Mouse (Mus musculus) lung, adult 2 months (tissue): ENCODE data around the gene Cit.

Experiments used
- CTCF ChIP-seq: fragments of 200-500 bp; IDR thresholded peaks from 2 replicates; pipeline ENCODE4 v1.5.1; 2011; ENCODE audit warnings: mild to moderate bottlenecking, low read length, control low read depth; ENCODE audit not compliant: insufficient read depth
- POLR2A ChIP-seq: fragments of 200-500 bp; IDR thresholded peaks from 2 replicates; pipeline ENCODE4 v1.6.1; 2011; ENCODE audit warnings: low read depth, mild to moderate bottlenecking, control low read depth, low read length, borderline replicate concordance; ENCODE audit errors: extremely low read depth

DNA sequence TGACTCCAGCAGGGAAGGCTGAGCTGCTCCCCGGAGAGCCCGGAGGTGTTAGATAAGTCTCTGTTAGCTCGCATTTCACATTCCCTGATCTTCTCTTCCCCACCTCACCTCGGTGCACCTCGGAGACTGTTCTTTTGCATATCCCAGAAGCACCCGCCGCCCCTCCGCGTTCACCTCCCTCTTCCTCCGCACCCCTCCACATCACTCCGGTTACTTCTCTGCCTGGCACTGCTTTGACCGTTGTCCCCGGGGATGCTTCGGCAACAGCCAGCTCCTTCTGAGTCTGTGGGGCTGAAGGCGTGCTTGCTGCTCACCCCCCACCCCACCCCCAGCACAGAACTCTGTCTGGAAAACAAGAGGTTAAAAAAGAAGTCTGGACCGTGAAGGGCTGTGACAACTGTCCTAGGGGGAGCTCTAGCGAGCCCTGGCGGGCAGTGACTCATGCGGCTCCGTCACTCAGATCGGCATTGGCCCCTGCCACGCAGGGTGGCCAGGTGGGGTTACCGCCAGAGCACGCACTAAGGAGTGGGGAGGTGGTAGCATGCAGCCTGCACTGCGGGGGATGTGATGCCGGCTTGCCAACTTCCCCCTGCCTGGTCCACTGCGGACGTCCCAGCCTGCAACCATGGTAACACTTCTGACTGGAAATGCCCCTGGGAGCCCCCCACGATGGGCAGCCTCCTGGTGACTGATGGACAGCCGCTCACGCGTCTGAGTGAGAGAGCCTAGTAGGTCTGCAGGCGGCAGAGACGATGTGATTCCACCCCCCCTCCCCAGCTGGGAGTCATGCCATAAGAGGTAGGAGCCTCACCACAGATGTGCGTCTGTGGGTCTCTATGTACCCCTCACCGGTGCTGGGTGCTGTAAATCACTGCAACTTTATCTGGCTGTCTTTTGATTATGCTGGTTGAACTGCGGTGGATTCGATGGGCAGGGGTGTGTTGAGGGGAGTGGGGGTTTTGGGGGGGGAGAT, 62.2 kb downstream of the Cit start:
- TF ChIP-seq POLR2A (no peak), CTCF (peak; percentile 31; the same call in 1 of the 2 replicates)
